Mouse (Mus musculus): Measurements from ENCODE around the gene Olfr668. TPM values are rescaled to one million over a fixed set of nuclear protein-coding genes. Genes with fewer than 3 reads are reported as not detected.

Gene Olfr668
- polyA plus RNA-seq, 1 experiment from 2014 or later = not detected

DNA sequence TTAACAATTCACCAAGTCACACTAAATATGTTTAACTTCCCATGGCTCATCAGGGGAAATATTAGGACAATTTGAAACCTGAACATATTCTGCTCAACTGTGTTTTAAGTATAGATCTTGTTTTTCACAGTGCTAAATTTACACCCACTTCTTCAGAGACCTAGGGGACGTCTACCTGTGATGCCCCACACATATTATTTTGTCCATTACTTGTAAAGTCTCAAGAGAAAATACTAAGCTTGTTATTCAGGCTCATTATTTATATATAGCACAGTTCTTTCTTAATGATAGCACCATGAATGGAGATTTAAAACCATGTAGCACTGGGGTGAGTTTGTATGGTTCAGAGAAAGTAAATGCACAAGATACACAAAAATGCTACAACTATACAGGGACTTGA lies 50.1 kb downstream of the Olfr668 start, which contains the start of gene Olfr665:
Gene Olfr665 (plus strand): TSS at position 301 of the 400 bp plus-strand sequence.
- DNase-seq = no peak
- Histone ChIP-seq H3K4me2 (ENCODE audit: low read depth, low read length) (no peak within 1 kb of the TSS), H3K9me3 (ENCODE audit: low read length) (no peaks in the 10 kb centered on the region), H3K27ac (ENCODE audit: low read depth) (no peak within 1 kb of the TSS), H3K27me3 (ENCODE audit: insufficient read depth, low read length) (no peaks in the 10 kb centered on the region), H3K36me3 (replicated peaks; ENCODE audit: insufficient read depth, low read length) (no peaks in the 10 kb centered on the region), H3K9ac (replicated peaks) (no peak within 1 kb of the TSS), H3K4me1 (ENCODE audit: insufficient read depth) (no peaks in the 10 kb centered on the region), H3K4me3 (ENCODE audit: low read depth, low read length) (no peak within 1 kb of the TSS)
- no peak for TF ChIP-seq CTCF (IDR thresholded peaks at IDR 0.05; ENCODE audit: low read depth)
- no peak for TF ChIP-seq EP300 (IDR thresholded peaks at IDR 0.05; ENCODE audit: low read depth)
- ATAC-seq = no peak
- 28% methylated on average over 1 of the region's 1 CpGs for WGBS (ENCODE audit: insufficient replicate concordance)

Other genes starting within 250 kb of the Olfr668 start
- not detected in 2 replicates for gene Olfr661, start 241.6 kb downstream of the Olfr668 start, polyA plus RNA-seq (2015; fragmentation: Nextera tagmentation; extraction: Ambion mirVana)
- not detected in 2 replicates for gene Usp17le, start 150.6 kb downstream of the Olfr668 start, polyA plus RNA-seq (2015; fragmentation: Nextera tagmentation; extraction: Ambion mirVana)
- not detected in 2 replicates for gene Usp17lb, start 85.5 kb downstream of the Olfr668 start, polyA plus RNA-seq (2015; fragmentation: Nextera tagmentation; extraction: Ambion mirVana)
- not detected in 2 replicates for gene Usp17la, start 71.0 kb downstream of the Olfr668 start, polyA plus RNA-seq (2015; fragmentation: Nextera tagmentation; extraction: Ambion mirVana)
- not detected in 2 replicates for gene Olfr665, start 50.0 kb downstream of the Olfr668 start, polyA plus RNA-seq (2015; fragmentation: Nextera tagmentation; extraction: Ambion mirVana)
- not detected in 2 replicates for gene Olfr666, start 32.1 kb downstream of the Olfr668 start, polyA plus RNA-seq (2015; fragmentation: Nextera tagmentation; extraction: Ambion mirVana)
- not detected in 2 replicates for gene Olfr667, start 6.6 kb downstream of the Olfr668 start, polyA plus RNA-seq (2015; fragmentation: Nextera tagmentation; extraction: Ambion mirVana)
- not detected in 2 replicates for gene Olfr669, start 6.2 kb upstream of the Olfr668 start, polyA plus RNA-seq (2015; fragmentation: Nextera tagmentation; extraction: Ambion mirVana)
- gene Olfr670, start 34.6 kb upstream of the Olfr668 start, polyA plus RNA-seq (2015; fragmentation: Nextera tagmentation; extraction: Ambion mirVana) = not detected in 2 replicates
- gene Olfr671, start 51.1 kb upstream of the Olfr668 start, polyA plus RNA-seq (2015; fragmentation: Nextera tagmentation; extraction: Ambion mirVana) = not detected in 2 replicates
- not detected in 2 replicates for gene Olfr672, start 74.0 kb upstream of the Olfr668 start, polyA plus RNA-seq (2015; fragmentation: Nextera tagmentation; extraction: Ambion mirVana)
- gene Olfr675, start 100.4 kb upstream of the Olfr668 start, polyA plus RNA-seq (2015; fragmentation: Nextera tagmentation; extraction: Ambion mirVana) = not detected in 2 replicates
- not detected in 2 replicates for gene Olfr676, start 104.6 kb upstream of the Olfr668 start, polyA plus RNA-seq (2015; fragmentation: Nextera tagmentation; extraction: Ambion mirVana)
- not detected in 2 replicates for gene Olfr677, start 123.3 kb upstream of the Olfr668 start, polyA plus RNA-seq (2015; fragmentation: Nextera tagmentation; extraction: Ambion mirVana)
- not detected in 2 replicates for gene Olfr678, start 136.4 kb upstream of the Olfr668 start, polyA plus RNA-seq (2015; fragmentation: Nextera tagmentation; extraction: Ambion mirVana)
- gene Olfr679, start 153.1 kb upstream of the Olfr668 start, polyA plus RNA-seq (2015; fragmentation: Nextera tagmentation; extraction: Ambion mirVana) = not detected in 2 replicates
- not detected in 2 replicates for gene Olfr680-ps1, start 164.8 kb upstream of the Olfr668 start, polyA plus RNA-seq (2015; fragmentation: Nextera tagmentation; extraction: Ambion mirVana)
- not detected in 2 replicates for gene Olfr681, start 188.8 kb upstream of the Olfr668 start, polyA plus RNA-seq (2015; fragmentation: Nextera tagmentation; extraction: Ambion mirVana)
- not detected in 2 replicates for gene Olfr683, start 219.0 kb upstream of the Olfr668 start, polyA plus RNA-seq (2015; fragmentation: Nextera tagmentation; extraction: Ambion mirVana)
- not detected in 2 replicates for gene Olfr684, start 235.6 kb upstream of the Olfr668 start, polyA plus RNA-seq (2015; fragmentation: Nextera tagmentation; extraction: Ambion mirVana)

Measured in liver, postnatal 0 days (tissue).